Mouse (Mus musculus): ENCODE measurements around the gene Mob1b. TPM values are rescaled to one million over a fixed set of nuclear protein-coding genes. Genes with fewer than 3 reads are reported as not detected.

Mob1b gene
- 7.6 and 9.6 TPM in 2 replicates for polyA plus RNA-seq (2012; rRNA removed)

DNA sequence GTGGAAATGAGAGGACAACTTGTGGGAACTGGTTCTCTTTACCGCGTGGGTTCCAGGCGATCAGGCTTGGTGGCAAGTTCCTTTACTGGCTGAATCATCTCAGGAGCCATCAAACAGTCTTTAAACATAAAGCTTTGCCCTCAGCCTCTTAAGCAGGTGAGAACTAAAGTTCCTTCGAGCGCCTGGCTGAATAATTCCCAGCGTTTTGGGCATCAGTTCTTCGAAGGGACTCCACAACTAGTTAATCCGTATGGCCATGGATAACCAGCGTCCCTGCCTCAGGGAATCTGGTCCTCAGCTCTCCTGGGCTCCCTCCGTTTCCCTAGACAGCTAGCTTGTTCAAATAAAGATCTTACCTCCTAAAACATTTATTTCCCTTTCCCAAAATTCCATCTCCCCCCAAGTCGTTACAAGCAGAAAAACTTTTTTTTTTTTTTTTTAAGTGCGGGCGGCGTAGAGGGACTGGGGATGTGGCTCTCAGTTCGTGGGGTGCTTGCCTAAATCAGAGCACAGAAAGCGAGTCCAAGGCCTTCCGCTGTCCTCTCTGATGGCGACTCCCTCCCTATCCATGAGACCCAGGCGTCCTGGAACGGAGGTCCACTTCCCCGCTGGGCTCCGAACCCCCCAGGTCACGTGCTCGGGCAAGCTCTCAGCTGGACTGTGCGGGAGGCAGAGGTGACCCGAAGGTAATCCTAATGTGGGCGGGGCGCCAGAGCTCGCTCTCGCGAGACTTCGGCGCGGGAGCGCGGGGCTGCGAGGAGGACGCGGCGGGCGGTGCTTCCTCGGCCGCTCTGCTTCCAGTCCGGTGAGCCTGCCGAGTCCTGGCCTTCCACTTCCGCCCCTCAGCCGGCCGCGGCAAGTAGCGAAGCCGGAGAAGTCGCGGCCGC is at the start of gene Mob1b:
Gene Mob1b, plus strand, starts transcription at position 740 of the 887 bp plus-strand sequence.

DNA sequence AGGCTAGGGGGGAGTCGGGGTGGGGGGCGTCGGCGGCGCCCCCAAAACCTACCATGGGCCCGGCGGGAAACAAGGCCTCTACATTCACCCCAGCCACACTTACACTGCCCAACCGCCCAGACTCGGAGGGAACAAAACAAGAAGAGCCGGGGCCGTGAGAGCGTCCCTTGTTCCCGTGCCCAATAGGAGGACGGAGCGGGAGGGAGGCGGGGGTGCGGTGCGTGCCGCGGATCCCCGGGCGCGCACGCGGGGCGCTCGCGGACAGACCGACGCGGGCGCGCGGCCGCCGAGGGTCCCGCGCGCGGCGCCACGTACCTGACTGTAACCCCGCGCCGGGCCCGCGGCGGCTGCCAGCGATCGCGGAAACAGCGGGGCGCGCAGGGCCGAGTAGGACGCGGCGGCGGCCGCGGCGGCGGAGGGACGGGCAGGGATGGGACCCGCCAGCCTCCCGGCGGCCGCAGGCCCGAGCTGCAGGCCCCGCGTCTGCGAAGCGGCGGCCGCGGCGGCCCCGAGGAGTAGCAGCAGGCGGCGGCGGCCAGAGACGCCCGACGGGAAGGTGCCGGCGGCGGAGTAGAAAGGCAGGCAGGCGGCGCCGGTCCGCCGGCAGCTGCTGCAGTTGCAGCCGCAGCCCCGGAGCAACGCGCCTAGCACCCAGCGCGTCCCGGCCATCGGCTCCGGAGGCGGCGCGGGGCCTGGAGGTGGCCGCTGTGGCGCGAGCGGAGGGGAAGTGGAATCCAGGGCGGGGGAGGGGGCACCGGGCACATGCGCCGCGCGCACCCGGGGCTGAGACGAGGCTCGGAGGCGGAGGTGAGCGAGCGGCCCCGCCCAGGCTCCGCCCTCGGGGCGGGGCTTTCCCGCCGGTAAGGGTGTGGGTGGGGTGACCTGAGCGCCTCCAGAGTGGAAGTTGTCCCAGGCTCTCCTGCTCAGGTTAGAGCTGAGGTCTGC is 44.9 kb upstream of the Mob1b start, which contains the start of gene Grsf1:
Gene Grsf1, minus strand, starts transcription at position 729 of the 945 bp plus-strand sequence.

DNA sequence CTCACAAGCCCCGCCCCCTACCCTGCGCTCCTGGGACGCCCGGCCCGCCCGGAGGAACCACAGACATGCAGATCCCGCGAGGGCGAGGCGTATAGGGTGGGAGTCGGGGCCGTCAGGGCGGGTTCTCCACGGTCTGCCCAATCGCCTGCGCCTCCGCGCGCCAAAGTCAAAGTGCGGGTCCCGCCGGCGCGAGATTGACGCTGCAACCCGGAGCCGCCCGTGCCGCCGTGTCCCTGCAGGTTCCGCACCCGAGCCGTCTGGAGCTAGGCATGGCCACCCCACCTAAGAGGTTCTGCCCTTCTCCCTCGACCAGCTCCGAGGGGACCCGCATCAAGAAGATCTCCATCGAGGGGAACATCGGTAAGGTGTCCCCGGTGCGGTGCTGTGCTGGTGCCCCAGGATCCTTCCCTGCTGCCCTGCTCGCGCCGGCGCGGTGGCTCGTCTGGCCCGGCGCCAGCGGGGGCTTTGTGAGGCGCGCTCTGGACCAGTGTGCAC is 44.4 kb downstream of the Mob1b start, which contains the start of gene Dck:
Gene Dck, plus strand, starts transcription at position 10 of the 495 bp plus-strand sequence.

Other genes with a start within 250 kb of the Mob1b start
- gene Enam, start 232.9 kb upstream of the Mob1b start, polyA plus RNA-seq (2012; rRNA removed) = not detected in 2 replicates
- 0.07 and 0.09 TPM in 2 replicates for gene Jchain, start 193.0 kb upstream of the Mob1b start, polyA plus RNA-seq (2012; rRNA removed)
- 29.3 and 30.5 TPM in 2 replicates for gene Utp3, start 166.4 kb upstream of the Mob1b start, polyA plus RNA-seq (2012; rRNA removed)
- gene Rufy3, start 155.8 kb upstream of the Mob1b start, polyA plus RNA-seq (2012; rRNA removed) = 4.6 and 5.3 TPM in 2 replicates
- gene Grsf1, start 44.7 kb upstream of the Mob1b start, polyA plus RNA-seq (2012; rRNA removed) = 21.9 and 22.8 TPM in 2 replicates
- 36.7 and 48.5 TPM in 2 replicates for gene Dck, start 44.1 kb downstream of the Mob1b start, polyA plus RNA-seq (2012; rRNA removed)
- 0.49 and 0.55 TPM in 2 replicates for gene Slc4a4, start 166.0 kb downstream of the Mob1b start, polyA plus RNA-seq (2012; rRNA removed)

Measured in liver, embryonic 14 days (tissue).